Mouse (Mus musculus) kidney, adult 11 months (tissue): ENCODE measurements around the gene Trim75.
A peak's percentile ranks its signal among the peaks of the same experiment; 100 is the strongest.

Experiments
- DNase-seq: peaks from one replicate; pipeline ENCODE4 v3.0.0; 2022

Gene Trim75

GRCm38 (mm10) chr8:64987731-64988130, at the start of gene Trim75:
TSS of gene Trim75 (minus strand) at chr8:64987831.
- DNase-seq: no peak

- peak; percentile 72 for DNase-seq
These were observed 49.5 kb upstream of the Trim75 start, which contains the start of gene Apela for GRCm38 (mm10) chr8:65037117-65037533. TSS of gene Apela (minus strand) at chr8:65037336.

GRCm38 (mm10) chr8:65034136-65034535, 46.5 kb upstream of the Trim75 start:
- no peak for DNase-seq

GRCm38 (mm10) chr8:65033056-65033455, 45.4 kb upstream of the Trim75 start:
- no peak for DNase-seq

GRCm38 (mm10) chr8:65032107-65032506, 44.5 kb upstream of the Trim75 start:
- DNase-seq: no peak

GRCm38 (mm10) chr8:65030735-65031485, 43.3 kb upstream of the Trim75 start:
- DNase-seq: no peak

- DNase-seq: peak; percentile 41
These were observed 42.1 kb upstream of the Trim75 start for GRCm38 (mm10) chr8:65029776-65030175.

- peak; percentile 15 for DNase-seq
These were observed 41.5 kb upstream of the Trim75 start for GRCm38 (mm10) chr8:65028959-65029686.

- DNase-seq: peak; percentile 63
These were observed 34.9 kb upstream of the Trim75 start for GRCm38 (mm10) chr8:65022485-65022884.

- DNase-seq: no peak
These were observed 30.8 kb upstream of the Trim75 start, which contains the start of the genes Trim61 and Trim60 for GRCm38 (mm10) chr8:65018423-65018822. TSS of gene Trim61 (minus strand) at chr8:65018523. TSS of gene Trim60 (minus strand) at chr8:65018584.

GRCm38 (mm10) chr8:65007616-65008015, 20.0 kb upstream of the Trim75 start:
- DNase-seq: peak; percentile 41

- DNase-seq: no peak
These were observed 11.3 kb upstream of the Trim75 start for GRCm38 (mm10) chr8:64998806-64999365.

GRCm38 (mm10) chr8:64983150-64983897, 4.3 kb downstream of the Trim75 start:
- DNase-seq: no peak

- no peak for DNase-seq
These were observed 24.8 kb downstream of the Trim75 start for GRCm38 (mm10) chr8:64962836-64963235.

- no peak for DNase-seq
These were observed 28.6 kb downstream of the Trim75 start for GRCm38 (mm10) chr8:64959025-64959424.

GRCm38 (mm10) chr8:64952101-64952500, 35.5 kb downstream of the Trim75 start:
- no peak for DNase-seq

GRCm38 (mm10) chr8:64948371-64948770, 39.3 kb downstream of the Trim75 start:
- DNase-seq: no peak

GRCm38 (mm10) chr8:64947698-64948034, 40.0 kb downstream of the Trim75 start:
- DNase-seq: no peak

- DNase-seq: peak; percentile 98
These were observed 40.6 kb downstream of the Trim75 start, which contains the start of gene Tmem192 for GRCm38 (mm10) chr8:64946820-64947697. TSS of gene Tmem192 (plus strand) at chr8:64947185.

- no peak for DNase-seq
These were observed 41.2 kb downstream of the Trim75 start for GRCm38 (mm10) chr8:64946441-64946819.

- no peak for DNase-seq
These were observed 42.0 kb downstream of the Trim75 start for GRCm38 (mm10) chr8:64945606-64946005.

- DNase-seq: no peak
These were observed 42.8 kb downstream of the Trim75 start for GRCm38 (mm10) chr8:64944831-64945230.
